Mouse (Mus musculus) ES-E14 (cell line): ENCODE results near the gene Errfi1.

Experiments used
- HCFC1 ChIP-seq: IDR thresholded peaks from 2 replicates; pipeline ENCODE4 v1.6.1; 2012; ENCODE audit warnings: low read length, inconsistent platforms, borderline replicate concordance; ENCODE audit not compliant: insufficient read depth
- ZC3H11A ChIP-seq: IDR thresholded peaks from 2 replicates; pipeline ENCODE4 v1.6.1; 2012; ENCODE audit warnings: low read depth, mild to moderate bottlenecking, inconsistent platforms, low read length, borderline replicate concordance
- ZNF384 ChIP-seq: IDR thresholded peaks from 2 replicates; pipeline ENCODE4 v1.6.1; 2012; ENCODE audit warnings: low read depth, low read length, inconsistent platforms

GRCm38 (mm10) chr4:150880364-150880763 lies 26.6 kb downstream of the Errfi1 start:
- no peak for TF ChIP-seq ZNF384
- no peak for TF ChIP-seq ZC3H11A
- no peak for TF ChIP-seq HCFC1
